Comparison of ENCODE assay signal across 8 mouse cellular contexts in genomic region chr16:42255693-42256092, GRCm38 (mm10).
A peak's percentile ranks its signal among the peaks of the same experiment; 100 is the strongest.
DNase-seq lines count a peak whose midpoint lies in the region; ATAC-seq and TF ChIP-seq lines count a peak whose summit lies in the region.

No protein-coding gene starts in this region.

- H3K36me3 ChIP-seq in heart, embryonic 12.5 days: no peaks in the 10 kb centered on the region
- no peaks in the 10 kb centered on the region for H3K36me3 ChIP-seq in hindbrain, postnatal 0 days (ENCODE audit: insufficient read depth, low read length)
- H3K36me3 ChIP-seq in midbrain, embryonic 16.5 days (ENCODE audit: control insufficient read depth, insufficient read depth, low read length): no peaks in the 10 kb centered on the region

- H3K4me2 ChIP-seq in heart, embryonic 12.5 days: no peak overlapping the region
- H3K4me2 ChIP-seq in hindbrain, postnatal 0 days (ENCODE audit: low read depth, low read length): 0 out of 2 replicates have a peak overlapping the region, but pooled peaks have one; percentile 21
- H3K4me2 ChIP-seq in midbrain, embryonic 16.5 days (ENCODE audit: low read length): no peak overlapping the region

- no peaks in the 10 kb centered on the region for H3K9me3 ChIP-seq in heart, embryonic 12.5 days (replicated peaks)
- H3K9me3 ChIP-seq in hindbrain, postnatal 0 days (ENCODE audit: low read length): no peaks in the 10 kb centered on the region
- H3K9me3 ChIP-seq in midbrain, embryonic 16.5 days (replicated peaks; ENCODE audit: control insufficient read depth, low read length, poor library complexity, severe bottlenecking): no peaks in the 10 kb centered on the region

- H3K9ac ChIP-seq in heart, embryonic 12.5 days: no peak overlapping the region
- no peak overlapping the region for H3K9ac ChIP-seq in hindbrain, postnatal 0 days (replicated peaks; ENCODE audit: low read length)
- H3K9ac ChIP-seq in midbrain, embryonic 16.5 days (ENCODE audit: low read depth, low read length): no peak overlapping the region

- ATAC-seq in heart, embryonic 12.5 days (ENCODE audit: insufficient number of reproducible peaks, low FRiP score): no peak
- ATAC-seq in hindbrain, postnatal 0 days: peak; percentile 88
- ATAC-seq in midbrain, embryonic 16.5 days: peak; percentile 85

- no peaks in the 10 kb centered on the region for H3K27me3 ChIP-seq in heart, embryonic 12.5 days (replicated peaks)
- H3K27me3 ChIP-seq in hindbrain, postnatal 0 days (ENCODE audit: insufficient read depth, low read length): no peaks in the 10 kb centered on the region
- no peaks in the 10 kb centered on the region for H3K27me3 ChIP-seq in midbrain, embryonic 16.5 days (ENCODE audit: control insufficient read depth, insufficient read depth, low read depth, low read length)

- H3K27ac ChIP-seq in heart, embryonic 12.5 days (ENCODE audit: poor library complexity, severe bottlenecking): no peak overlapping the region
- peak overlapping the region; percentile 62 for H3K27ac ChIP-seq in hindbrain, postnatal 0 days
- H3K27ac ChIP-seq in midbrain, embryonic 16.5 days (ENCODE audit: low read length): peak overlapping the region; percentile 24; the same call in 1 of the 2 replicates

- WGBS in heart, embryonic 12.5 days: 83% methylated on average over 11 of the region's 11 CpGs
- 47% methylated on average over 11 of the region's 11 CpGs for WGBS in hindbrain, postnatal 0 days
- 65% methylated on average over 11 of the region's 11 CpGs for WGBS in midbrain, embryonic 16.5 days

- no peaks in the 10 kb centered on the region for H3K4me1 ChIP-seq in heart, embryonic 12.5 days (replicated peaks)
- no peaks in the 10 kb centered on the region for H3K4me1 ChIP-seq in hindbrain, postnatal 0 days (ENCODE audit: insufficient read depth, low read length)
- H3K4me1 ChIP-seq in midbrain, embryonic 16.5 days (ENCODE audit: control insufficient read depth, insufficient read depth, low read length): no peaks in the 10 kb centered on the region

- no peak overlapping the region for H3K4me3 ChIP-seq in heart, embryonic 12.5 days
- no peak overlapping the region for H3K4me3 ChIP-seq in hindbrain, postnatal 0 days (ENCODE audit: low read length)
- no peak overlapping the region for H3K4me3 ChIP-seq in midbrain, embryonic 16.5 days (ENCODE audit: low read depth, low read length)

- no peak for TF ChIP-seq CTCF in hindbrain, postnatal 0 days (IDR thresholded peaks at IDR 0.05; ENCODE audit: low read depth)

- peak; percentile 77 for DNase-seq in heart, adult 11 months
- DNase-seq in cerebellum, adult 8-10 months: peak; percentile 49
- peak; percentile 92 for DNase-seq in hindbrain, postnatal 0 days (ENCODE audit: low spot score)
- no peak for DNase-seq in urinary bladder, postnatal 25 days (ENCODE audit: low spot score)
- no peak for DNase-seq in spleen, postnatal 36 days (ENCODE audit: low spot score in 2 of 2)
- DNase-seq in ovary, adult 18-20 months (ENCODE audit: low spot score): no peak

Comparison
In these comparisons a context has a peak if more than half of its experiments do, and no peak if none do; other contexts are left out.
1. DNase-seq: peak in heart, adult 11 months (single experiment), cerebellum, adult 8-10 months (single experiment) and hindbrain, postnatal 0 days (single experiment); none in urinary bladder, postnatal 25 days (single experiment), spleen, postnatal 36 days (0 of 2) and ovary, adult 18-20 months (single experiment).